Mouse (Mus musculus): ENCODE measurements around the gene Dhh.

DNA sequence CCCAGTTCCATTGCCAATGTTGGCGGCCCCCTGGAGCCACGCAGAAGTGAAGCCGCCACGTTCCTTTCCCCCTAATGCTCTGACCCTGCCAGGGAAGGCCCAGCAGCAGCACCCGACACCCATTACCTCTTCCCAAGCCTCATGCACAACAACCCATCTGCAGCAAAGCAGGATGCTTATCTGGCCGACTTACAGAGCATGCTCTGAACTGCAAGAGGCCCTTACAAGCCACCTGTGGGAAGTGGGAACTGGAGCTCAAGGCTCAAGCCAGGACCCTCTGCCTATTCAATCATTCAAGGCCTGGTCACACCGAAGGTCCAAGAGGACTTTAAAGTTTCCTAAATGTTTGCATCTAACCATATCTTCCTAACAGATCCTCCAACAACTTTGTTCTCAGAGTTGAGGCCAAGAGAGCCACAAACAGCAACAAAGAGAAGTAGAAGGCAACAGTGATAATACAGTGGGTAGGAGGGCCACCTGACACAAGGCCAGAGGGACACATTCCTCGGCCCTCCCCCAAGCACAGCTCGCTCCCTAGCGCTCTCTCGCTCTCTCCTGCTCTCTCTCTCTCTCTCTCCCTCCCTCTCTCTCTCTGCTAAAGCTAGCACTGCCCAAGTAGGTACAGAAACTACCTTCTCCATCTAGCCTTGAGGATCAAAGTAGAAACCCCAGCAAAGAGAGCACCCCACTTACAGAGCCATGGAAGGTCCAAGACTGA, 29.8 kb downstream of the Dhh start:
- TF ChIP-seq CTCF (IDR thresholded peaks at IDR 0.05; ENCODE audit: low read depth) (no peak), EP300 (IDR thresholded peaks at IDR 0.05; ENCODE audit: low read depth) (no peak)

Data from heart, postnatal 0 days (tissue).